Mouse (Mus musculus): ENCODE measurements around the gene Lmtk3. TPM values are rescaled to one million over a fixed set of nuclear protein-coding genes. Genes with fewer than 3 reads are reported as not detected.

Gene Lmtk3
- polyA plus RNA-seq, 1 experiment from 2014 or later = 24.0 TPM

- peaks cover 49% of the 10 kb centered on the region for H3K27me3 ChIP-seq
- H3K9me3 ChIP-seq = no peaks in the 10 kb centered on the region
- H3K4me1 ChIP-seq (replicated peaks) = peaks cover 34% of the 10 kb centered on the region
- peak overlapping the region; percentile 68 for H3K9ac ChIP-seq (replicated peaks)
- peak overlapping the region; percentile 36 for H3K4me3 ChIP-seq (replicated peaks)
- ATAC-seq = no peak
- peak overlapping the region; percentile 58 for H3K4me2 ChIP-seq (replicated peaks)
- 1% methylated on average over 19 of the region's 19 CpGs for WGBS
- H3K36me3 ChIP-seq = peaks cover 91% of the 10 kb centered on the region
- no peak overlapping the region for H3K27ac ChIP-seq
These were observed 14.9 kb downstream of the Lmtk3 start for GRCm38 (mm10) chr7:45798511-45798836.

GRCm38 (mm10) chr7:45798931-45799330 is 15.4 kb downstream of the Lmtk3 start:
- H3K4me3 ChIP-seq (replicated peaks) = no peak overlapping the region
- peaks cover 34% of the 10 kb centered on the region for H3K4me1 ChIP-seq (replicated peaks)
- H3K36me3 ChIP-seq = peaks cover 91% of the 10 kb centered on the region
- WGBS = 57% methylated on average over 7 of the region's 7 CpGs
- peaks cover 49% of the 10 kb centered on the region for H3K27me3 ChIP-seq
- H3K27ac ChIP-seq = no peak overlapping the region
- H3K9me3 ChIP-seq = no peaks in the 10 kb centered on the region
- no peak for ATAC-seq
- H3K4me2 ChIP-seq (replicated peaks) = peak overlapping the region; percentile 58
- H3K9ac ChIP-seq (replicated peaks) = no peak overlapping the region

GRCm38 (mm10) chr7:45800001-45800400 is 16.5 kb downstream of the Lmtk3 start:
- no peak overlapping the region for H3K4me3 ChIP-seq (replicated peaks)
- peaks cover 86% of the 10 kb centered on the region for H3K36me3 ChIP-seq
- no peak overlapping the region for H3K27ac ChIP-seq
- WGBS = 49% methylated on average over 7 of the region's 7 CpGs
- no peak overlapping the region for H3K9ac ChIP-seq (replicated peaks)
- ATAC-seq = no peak
- no peaks in the 10 kb centered on the region for H3K9me3 ChIP-seq
- peaks cover 41% of the 10 kb centered on the region for H3K27me3 ChIP-seq
- H3K4me2 ChIP-seq (replicated peaks) = no peak overlapping the region
- H3K4me1 ChIP-seq (replicated peaks) = peaks cover 34% of the 10 kb centered on the region

GRCm38 (mm10) chr7:45800546-45801204 is 17.1 kb downstream of the Lmtk3 start:
- peaks cover 80% of the 10 kb centered on the region for H3K36me3 ChIP-seq
- no peak overlapping the region for H3K4me3 ChIP-seq (replicated peaks)
- peak overlapping the region; percentile 40; the same call in 1 of the 2 replicates for H3K27ac ChIP-seq
- H3K4me2 ChIP-seq (replicated peaks) = no peak overlapping the region
- peaks cover 34% of the 10 kb centered on the region for H3K27me3 ChIP-seq
- peaks cover 34% of the 10 kb centered on the region for H3K4me1 ChIP-seq (replicated peaks)
- H3K9me3 ChIP-seq = no peaks in the 10 kb centered on the region
- no peak overlapping the region for H3K9ac ChIP-seq (replicated peaks)
- no peak for ATAC-seq
- 24% methylated on average over 21 of the region's 25 CpGs for WGBS

- ATAC-seq = peak; percentile 41; the same call in 1 of the 2 replicates
- no peaks in the 10 kb centered on the region for H3K9me3 ChIP-seq
- H3K4me3 ChIP-seq (replicated peaks) = no peak overlapping the region
- no peak overlapping the region for H3K9ac ChIP-seq (replicated peaks)
- peak overlapping the region; percentile 40; the same call in 1 of the 2 replicates for H3K27ac ChIP-seq
- WGBS = 3% methylated on average over 12 of the region's 12 CpGs
- peaks cover 78% of the 10 kb centered on the region for H3K36me3 ChIP-seq
- H3K27me3 ChIP-seq = peaks cover 28% of the 10 kb centered on the region
- no peak overlapping the region for H3K4me2 ChIP-seq (replicated peaks)
- H3K4me1 ChIP-seq (replicated peaks) = peaks cover 39% of the 10 kb centered on the region
These were observed 17.8 kb downstream of the Lmtk3 start for GRCm38 (mm10) chr7:45801348-45801747.

GRCm38 (mm10) chr7:45802551-45802950 is 19.0 kb downstream of the Lmtk3 start:
- ATAC-seq = no peak
- Histone ChIP-seq H3K9ac (replicated peaks) (no peak overlapping the region), H3K27ac (no peak overlapping the region), H3K27me3 (peaks cover 15% of the 10 kb centered on the region; the same call in 1 of the 2 replicates), H3K4me1 (replicated peaks) (peaks cover 31% of the 10 kb centered on the region), H3K9me3 (no peaks in the 10 kb centered on the region), H3K4me3 (replicated peaks) (no peak overlapping the region), H3K4me2 (replicated peaks) (no peak overlapping the region), H3K36me3 (peaks cover 80% of the 10 kb centered on the region)
- 94% methylated on average over 6 of the region's 6 CpGs for WGBS

- Histone ChIP-seq H3K4me3 (replicated peaks) (no peak overlapping the region), H3K9ac (replicated peaks) (no peak overlapping the region), H3K4me2 (replicated peaks) (no peak overlapping the region), H3K27ac (peak overlapping the region; percentile 31; the same call in 1 of the 2 replicates), H3K36me3 (peaks cover 87% of the 10 kb centered on the region), H3K27me3 (no peaks in the 10 kb centered on the region), H3K4me1 (replicated peaks) (peaks cover 23% of the 10 kb centered on the region), H3K9me3 (no peaks in the 10 kb centered on the region)
- ATAC-seq = no peak
- 59% methylated on average over 5 of the region's 5 CpGs for WGBS
These were observed 22.4 kb downstream of the Lmtk3 start for GRCm38 (mm10) chr7:45805941-45806340.

GRCm38 (mm10) chr7:45808471-45808870 is 24.9 kb downstream of the Lmtk3 start:
- 37% methylated on average over 9 of the region's 11 CpGs for WGBS
- no peaks in the 10 kb centered on the region for H3K9me3 ChIP-seq
- peak overlapping the region; percentile 53; the same call in 1 of the 2 replicates for H3K27ac ChIP-seq
- H3K4me2 ChIP-seq (replicated peaks) = no peak overlapping the region
- peaks cover 40% of the 10 kb centered on the region for H3K4me1 ChIP-seq (replicated peaks)
- H3K36me3 ChIP-seq = peaks cover 82% of the 10 kb centered on the region
- H3K9ac ChIP-seq (replicated peaks) = no peak overlapping the region
- H3K27me3 ChIP-seq = no peaks in the 10 kb centered on the region
- ATAC-seq = no peak
- H3K4me3 ChIP-seq (replicated peaks) = no peak overlapping the region

GRCm38 (mm10) chr7:45809276-45810075 is 25.9 kb downstream of the Lmtk3 start:
- 89% methylated on average over 14 of the region's 14 CpGs for WGBS
- H3K36me3 ChIP-seq = peaks cover 72% of the 10 kb centered on the region

GRCm38 (mm10) chr7:45812921-45813320 is 29.4 kb downstream of the Lmtk3 start:
- ATAC-seq = no peak
- H3K36me3 ChIP-seq = peaks cover 50% of the 10 kb centered on the region
- no peaks in the 10 kb centered on the region for H3K9me3 ChIP-seq

More at GRCm38 (mm10) chr7:45809276-45810075, 25.9 kb downstream of the Lmtk3 start:
- Histone ChIP-seq H3K27me3 (no peaks in the 10 kb centered on the region), H3K27ac (no peak overlapping the region), H3K9me3 (no peaks in the 10 kb centered on the region), H3K4me2 (replicated peaks) (no peak overlapping the region), H3K4me3 (replicated peaks) (no peak overlapping the region), H3K9ac (replicated peaks) (no peak overlapping the region), H3K4me1 (replicated peaks) (peaks cover 40% of the 10 kb centered on the region)
- no peak for ATAC-seq

GRCm38 (mm10) chr7:45813787-45814779 is 30.5 kb downstream of the Lmtk3 start, which contains the start of gene Cyth2:
Gene Cyth2, minus strand, starts transcription at chr7:45814581.
- Histone ChIP-seq H3K4me2 (replicated peaks) (peak within 1 kb of the TSS; percentile 94), H3K9ac (replicated peaks) (peak within 1 kb of the TSS; percentile 99), H3K4me3 (replicated peaks) (peak within 1 kb of the TSS; percentile 91), H3K4me1 (replicated peaks) (peaks cover 42% of the 10 kb centered on the region), H3K27me3 (peaks cover 9% of the 10 kb centered on the region), H3K36me3 (peaks cover 39% of the 10 kb centered on the region), H3K9me3 (no peaks in the 10 kb centered on the region), H3K27ac (peak within 1 kb of the TSS; percentile 100)
- ATAC-seq = peak; percentile 99
- under 1% methylated on average over 61 of the region's 92 CpGs for WGBS

More at GRCm38 (mm10) chr7:45812921-45813320, 29.4 kb downstream of the Lmtk3 start:
- H3K4me2 ChIP-seq (replicated peaks) = peak overlapping the region; percentile 94
- WGBS = 85% methylated on average over 8 of the region's 8 CpGs
- peak overlapping the region; percentile 99 for H3K9ac ChIP-seq (replicated peaks)
- peak overlapping the region; percentile 100 for H3K27ac ChIP-seq
- peaks cover 50% of the 10 kb centered on the region for H3K4me1 ChIP-seq (replicated peaks)
- peak overlapping the region; percentile 91 for H3K4me3 ChIP-seq (replicated peaks)
- H3K27me3 ChIP-seq = no peaks in the 10 kb centered on the region
